Mouse (Mus musculus) heart, adult 8-10 months (tissue): ENCODE results near the gene Sh3bgrl2. TPM values are rescaled to one million over a fixed set of nuclear protein-coding genes. Genes with fewer than 3 reads are reported as not detected.
A peak's percentile ranks its signal among the peaks of the same experiment; 100 is the strongest.

Experiments used
- DNase-seq: peaks from one replicate; pipeline ENCODE4 v3.0.0; 2022; ENCODE audit warnings: low spot score
- total RNA-seq, 4 experiments: library from RNA; stranded (reverse); gene quantifications; 2 replicates each; pipeline ENCODE4 v1.2.4; 2022

Sh3bgrl2 gene
- total RNA-seq, 4 experiments from 2014 or later, result 3.8 to 8.4 (median 5.4) TPM

GRCm38 (mm10) chr9:83589680-83590467, 41.7 kb downstream of the Sh3bgrl2 start:
- DNase-seq, result no peak

- DNase-seq, result no peak
These were observed 43.8 kb downstream of the Sh3bgrl2 start for GRCm38 (mm10) chr9:83591848-83592456.

GRCm38 (mm10) chr9:83593811-83594210, 45.7 kb downstream of the Sh3bgrl2 start:
- DNase-seq, result no peak

- DNase-seq, result no peak
These were observed 48.0 kb downstream of the Sh3bgrl2 start for GRCm38 (mm10) chr9:83596132-83596531.

GRCm38 (mm10) chr9:83596646-83597481, 48.7 kb downstream of the Sh3bgrl2 start:
- no peak for DNase-seq

- DNase-seq, result no peak
These were observed 49.9 kb downstream of the Sh3bgrl2 start for GRCm38 (mm10) chr9:83598047-83598446.

- DNase-seq, result no peak
These were observed 51.4 kb downstream of the Sh3bgrl2 start for GRCm38 (mm10) chr9:83599505-83599904.

- DNase-seq, result no peak
These were observed 52.3 kb downstream of the Sh3bgrl2 start for GRCm38 (mm10) chr9:83600286-83601048.

GRCm38 (mm10) chr9:83602176-83602770, 54.1 kb downstream of the Sh3bgrl2 start:
- no peak for DNase-seq

GRCm38 (mm10) chr9:83603159-83603558, 55.0 kb downstream of the Sh3bgrl2 start:
- no peak for DNase-seq

- no peak for DNase-seq
These were observed 57.9 kb downstream of the Sh3bgrl2 start for GRCm38 (mm10) chr9:83605886-83606640.

GRCm38 (mm10) chr9:83608135-83608534, 60.0 kb downstream of the Sh3bgrl2 start:
- DNase-seq, result no peak

GRCm38 (mm10) chr9:83609422-83610297, 61.5 kb downstream of the Sh3bgrl2 start:
- DNase-seq, result peak; percentile 61

GRCm38 (mm10) chr9:83615912-83616585, 67.9 kb downstream of the Sh3bgrl2 start:
- no peak for DNase-seq

GRCm38 (mm10) chr9:83616586-83617081, 68.5 kb downstream of the Sh3bgrl2 start:
- DNase-seq, result no peak

GRCm38 (mm10) chr9:83623455-83623854, 75.3 kb downstream of the Sh3bgrl2 start:
- DNase-seq, result no peak

GRCm38 (mm10) chr9:83624193-83624592, 76.1 kb downstream of the Sh3bgrl2 start:
- no peak for DNase-seq

GRCm38 (mm10) chr9:83625085-83625484, 77.0 kb downstream of the Sh3bgrl2 start:
- DNase-seq, result no peak
